Mouse (Mus musculus) stomach, postnatal 0 days (tissue): Measurements from ENCODE around the gene Sptlc2. TPM values are rescaled to one million over a fixed set of nuclear protein-coding genes. Genes with fewer than 3 reads are reported as not detected.

ENCODE experiments used
- ATAC-seq: fragments of 200-750 bp; cut with Nextera tagmentation; 2 replicates; pipeline ENCODE4 v1.8.0; 2017; ENCODE audit not compliant: low FRiP score, low TSS enrichment
- DNase-seq: peaks from one replicate; pipeline ENCODE4 v3.0.0-alpha.2; 2016; ENCODE audit warnings: low spot score
- H3K27ac ChIP-seq: fragments of 300-500 bp; sonication (generic); replicated peaks from 2 replicates; pipeline ENCODE4 v1.5.1; 2014; ENCODE audit warnings: mild to moderate bottlenecking, control low read depth
- H3K27me3 ChIP-seq: fragments of 300-500 bp; sonication (generic); 2 replicates; pipeline ENCODE4 v1.6.1; 2014; ENCODE audit warnings: low read length; ENCODE audit not compliant: control insufficient read depth, insufficient read depth
- H3K36me3 ChIP-seq: fragments of 300-500 bp; sonication (generic); 2 replicates; pipeline ENCODE4 v1.6.1; 2014; ENCODE audit warnings: low read length, mixed read lengths; ENCODE audit not compliant: control insufficient read depth, insufficient read depth
- H3K4me1 ChIP-seq: fragments of 300-500 bp; sonication (generic); replicated peaks from 2 replicates; pipeline ENCODE4 v1.6.1; 2014; ENCODE audit warnings: antibody characterized with exemption; ENCODE audit not compliant: control insufficient read depth, insufficient read depth
- H3K4me2 ChIP-seq: fragments of 300-500 bp; sonication (generic); replicated peaks from 2 replicates; pipeline ENCODE4 v1.6.1; 2014; ENCODE audit warnings: low read depth, mild to moderate bottlenecking, control low read depth, moderate library complexity
- H3K4me3 ChIP-seq: fragments of 300-500 bp; sonication (generic); 2 replicates; pipeline ENCODE4 v1.5.1; 2014; ENCODE audit warnings: low read depth, low read length, control low read depth
- H3K9ac ChIP-seq: fragments of 300-500 bp; sonication (generic); 2 replicates; pipeline ENCODE4 v1.6.1; 2014; ENCODE audit warnings: mild to moderate bottlenecking, low read length, control low read depth, mixed read lengths
- H3K9me3 ChIP-seq: fragments of 300-500 bp; sonication (generic); 2 replicates; pipeline ENCODE4 v1.6.1; 2016; ENCODE audit warnings: low read length; ENCODE audit not compliant: control insufficient read depth
- CTCF ChIP-seq: IDR thresholded peaks from 2 replicates; pipeline ENCODE4 v1.5.1; 2016; ENCODE audit warnings: antibody characterized with exemption, low read depth, mild to moderate bottlenecking, moderate library complexity
- EP300 ChIP-seq: optimal IDR thresholded peaks from 2 replicates; pipeline ENCODE3; 2016; ENCODE audit warnings: antibody characterized with exemption
- WGBS: fragments of 180-500 bp; shearing (Covaris S2); extraction: QIAGEN DNeasy Blood & Tissue Kit; methylation state at CpG from one replicate; pipeline ENCODE4 v1.1.7; 2014; 5-methylcytosine and 5-hydroxymethylcytosine counted together
- polyA plus RNA-seq: library from polyadenylated mRNA; unstranded; fragments of >200 nt; fragmentation: Nextera tagmentation; extraction: Ambion mirVana; gene quantifications from 2 replicates; pipeline ENCODE4 v1.2.1, GENCODE M21; 2015

Gene Sptlc2
- polyA plus RNA-seq, 1 experiment from 2014 or later: 201 TPM

GRCm38 (mm10) chr12:87389231-87389630, 1.1 kb upstream of the Sptlc2 start:
- 67% methylated on average over 3 of the region's 3 CpGs for WGBS
- 0 out of 2 replicates have a peak overlapping the region, but pooled peaks have one; percentile 58 for H3K4me2 ChIP-seq
- DNase-seq: no peak
- no peaks in the 10 kb centered on the region for H3K9me3 ChIP-seq
- H3K27ac ChIP-seq: peak overlapping the region; percentile 90
- H3K4me3 ChIP-seq: no peak overlapping the region
- H3K4me1 ChIP-seq: no peaks in the 10 kb centered on the region; the same call in 1 of the 2 replicates
- ATAC-seq: no peak
- no peaks in the 10 kb centered on the region for H3K36me3 ChIP-seq
- H3K27me3 ChIP-seq: no peaks in the 10 kb centered on the region
- TF ChIP-seq EP300 (no peak), CTCF (no peak)
- no peak overlapping the region for H3K9ac ChIP-seq

- H3K9me3 ChIP-seq: no peaks in the 10 kb centered on the region
- WGBS: under 1% methylated on average over 37 of the region's 65 CpGs
- peak; percentile 46 for DNase-seq
These were observed 709 bp downstream of the Sptlc2 start for GRCm38 (mm10) chr12:87387171-87388121.

GRCm38 (mm10) chr12:87385051-87385450, 3.1 kb downstream of the Sptlc2 start:
- TF ChIP-seq EP300 (no peak), CTCF (no peak)
- Histone ChIP-seq H3K27ac (no peak overlapping the region), H3K4me2 (no peak overlapping the region), H3K4me1 (peaks cover 2% of the 10 kb centered on the region; the same call in 1 of the 2 replicates), H3K4me3 (no peak overlapping the region), H3K27me3 (no peaks in the 10 kb centered on the region), H3K36me3 (no peaks in the 10 kb centered on the region), H3K9ac (no peak overlapping the region), H3K9me3 (no peaks in the 10 kb centered on the region)
- DNase-seq (no peak), ATAC-seq (no peak)
- 70% methylated on average over 3 of the region's 3 CpGs for WGBS

More at GRCm38 (mm10) chr12:87387171-87388121, 709 bp downstream of the Sptlc2 start:
- Histone ChIP-seq H3K4me1 (no peaks in the 10 kb centered on the region; the same call in 1 of the 2 replicates), H3K27me3 (no peaks in the 10 kb centered on the region), H3K36me3 (no peaks in the 10 kb centered on the region), H3K9ac (peak overlapping the region; percentile 98), H3K27ac (peak overlapping the region; percentile 98), H3K4me2 (peak overlapping the region; percentile 94), H3K4me3 (peak overlapping the region; percentile 99)
- TF ChIP-seq CTCF (no peak), EP300 (no peak)
- peak; percentile 32 for ATAC-seq

- Histone ChIP-seq H3K9me3 (no peaks in the 10 kb centered on the region), H3K4me3 (no peak overlapping the region), H3K4me1 (0 out of 2 replicates have a peak, but pooled peaks cover 2% of the 10 kb centered on the region), H3K27ac (no peak overlapping the region), H3K4me2 (no peak overlapping the region), H3K9ac (no peak overlapping the region), H3K27me3 (no peaks in the 10 kb centered on the region), H3K36me3 (no peaks in the 10 kb centered on the region)
- no peak for TF ChIP-seq CTCF
- TF ChIP-seq EP300: no peak
- DNase-seq (no peak), ATAC-seq (0 out of 2 replicates have a peak, but pooled peaks have one; percentile 8)
- WGBS: 36% methylated on average over 2 of the region's 2 CpGs
These were observed 6.8 kb downstream of the Sptlc2 start for GRCm38 (mm10) chr12:87381380-87381682.

GRCm38 (mm10) chr12:87380586-87381379, 7.4 kb downstream of the Sptlc2 start:
- Histone ChIP-seq H3K36me3 (no peaks in the 10 kb centered on the region), H3K4me3 (no peak overlapping the region), H3K27me3 (no peaks in the 10 kb centered on the region), H3K9ac (no peak overlapping the region), H3K27ac (no peak overlapping the region), H3K4me2 (no peak overlapping the region), H3K4me1 (0 out of 2 replicates have a peak, but pooled peaks cover 2% of the 10 kb centered on the region), H3K9me3 (no peaks in the 10 kb centered on the region)
- WGBS: 76% methylated on average over 10 of the region's 10 CpGs
- TF ChIP-seq CTCF (no peak), EP300 (no peak)
- DNase-seq: no peak
- 0 out of 2 replicates have a peak, but pooled peaks have one; percentile 52 for ATAC-seq
